28 mouse cellular contexts compared by ENCODE assay signal in genomic region chr15:102723358-102724135, GRCm38 (mm10). TPM values are rescaled to one million over a fixed set of nuclear protein-coding genes. Genes with fewer than 3 reads are reported as not detected.
DNase-seq lines count a peak whose midpoint lies in the region; ATAC-seq and TF ChIP-seq lines count a peak whose summit lies in the region.
"Had no signal": no experiment of that assay in that cellular context is flagged by ENCODE, and none has a peak within 500 bp of the region (broad histone marks: within the 10 kb centered on the region; RNA-seq: fewer than 3 reads in every experiment).

No protein-coding gene starts in this region.

- H3K36me3 ChIP-seq in heart, postnatal 0 days (replicated peaks; ENCODE audit: control insufficient read depth, insufficient read depth, low read length), result peaks cover 11% of the 10 kb centered on the region
- peaks cover 8% of the 10 kb centered on the region for H3K36me3 ChIP-seq in heart, embryonic 12.5 days
- H3K36me3 ChIP-seq: intestine, embryonic 15.5 days; lung, embryonic 15.5 days; midbrain, embryonic 15.5 days had no signal

- no peak overlapping the region for H3K9ac ChIP-seq in heart, postnatal 0 days (replicated peaks; ENCODE audit: low read depth, low read length)
- H3K9ac ChIP-seq in heart, embryonic 12.5 days, result no peak overlapping the region
- H3K9ac ChIP-seq: embryonic facial prominence, embryonic 12.5 days; forebrain, embryonic 12.5 days; forebrain, postnatal 0 days; hindbrain, embryonic 12.5 days; intestine, embryonic 15.5 days; limb, embryonic 13.5 days; lung, embryonic 15.5 days; midbrain, embryonic 15.5 days had no signal

- peak overlapping the region; percentile 97 for H3K27ac ChIP-seq in heart, postnatal 0 days (ENCODE audit: low read depth)
- H3K27ac ChIP-seq in heart, embryonic 12.5 days (ENCODE audit: poor library complexity, severe bottlenecking), result no peak overlapping the region
- H3K27ac ChIP-seq: forebrain, embryonic 12.5 days; hindbrain, embryonic 12.5 days; hindbrain, postnatal 0 days; intestine, embryonic 15.5 days; left cerebral cortex, adult 2 months; midbrain, embryonic 15.5 days had no signal

- H3K4me1 ChIP-seq in heart, postnatal 0 days (ENCODE audit: control insufficient read depth, insufficient read depth), result peaks cover 16% of the 10 kb centered on the region
- peaks cover 19% of the 10 kb centered on the region for H3K4me1 ChIP-seq in heart, embryonic 12.5 days (replicated peaks)

- CTCF ChIA-PET in Patski (lab: Charles Lee), result interaction anchor here (1.4 to 5.0 kb wide), 6 partner anchors 13 to 26 kb away, joined by 3 to 29 read pairs (median 6); no protein-coding TSS in a partner anchor

- DNase-seq in adrenal gland, adult 2 months, result peak; percentile 59
- no peak for DNase-seq in adrenal gland, postnatal 36 days
- DNase-seq in heart, postnatal 0 days (ENCODE audit: low spot score), result no peak
- no peak for DNase-seq in Patski (ENCODE audit: low read depth, low spot score)
- DNase-seq in gastrocnemius, postnatal 36 days, result no peak
- DNase-seq in cerebellum, postnatal 14 days, result no peak
- DNase-seq: adrenal gland, postnatal 14 days; cerebellum, adult 18-20 months; cerebellum, postnatal 36 days; forebrain, postnatal 0 days; kidney, adult 2 months; right cerebral cortex, adult 18-20 months; spleen, adult 18-20 months; thymus, postnatal 14 days had no signal

- no peak for ATAC-seq in heart, postnatal 0 days (ENCODE audit: insufficient read depth, low read depth)
- no peak for ATAC-seq in heart, embryonic 12.5 days (ENCODE audit: insufficient number of reproducible peaks, low FRiP score)
- ATAC-seq in Patski, result peak; percentile 44
- ATAC-seq: forebrain, postnatal 0 days; hindbrain, postnatal 0 days had no signal

- no peaks in the 10 kb centered on the region for H3K27me3 ChIP-seq in heart, postnatal 0 days (ENCODE audit: control insufficient read depth, insufficient read depth, low read length)
- H3K27me3 ChIP-seq in heart, embryonic 12.5 days (replicated peaks), result no peaks in the 10 kb centered on the region; the same call in 1 of the 2 replicates
- H3K27me3 ChIP-seq in Patski, result no peaks in the 10 kb centered on the region
- H3K27me3 ChIP-seq: embryonic facial prominence, embryonic 12.5 days; forebrain, embryonic 12.5 days; hindbrain, embryonic 12.5 days; intestine, embryonic 15.5 days; limb, embryonic 13.5 days; lung, embryonic 15.5 days; midbrain, embryonic 15.5 days had no signal

- POLR2A ChIA-PET in Patski (lab: Charles Lee), result interaction anchor here (0.6 to 0.7 kb wide), 3 partner anchors 11 to 169 kb away, joined by 4 to 6 read pairs (median 6); no protein-coding TSS in a partner anchor

- no peak overlapping the region for H3K4me3 ChIP-seq in heart, postnatal 0 days (ENCODE audit: low read depth, low read length)
- no peak overlapping the region for H3K4me3 ChIP-seq in heart, embryonic 12.5 days
- H3K4me3 ChIP-seq: erythroblast, embryonic 14.5 days; forebrain, embryonic 12.5 days; hindbrain, embryonic 12.5 days; intestine, embryonic 15.5 days; layer of hippocampus, adult 2 months; left cerebral cortex, adult 2 months; lung, embryonic 15.5 days; midbrain, embryonic 15.5 days had no signal

- intact Hi-C loops in gastrocnemius, postnatal 36 days (cut with DNase I), result no loop called here

- 77% methylated on average over 10 of the region's 10 CpGs for WGBS in heart, postnatal 0 days
- WGBS in heart, embryonic 12.5 days, result 87% methylated on average over 10 of the region's 10 CpGs

- H3K4me2 ChIP-seq in heart, postnatal 0 days (ENCODE audit: low read depth, low read length), result no peak overlapping the region
- H3K4me2 ChIP-seq in heart, embryonic 12.5 days, result no peak overlapping the region

- TF ChIP-seq EP300 in heart, postnatal 0 days (IDR thresholded peaks at IDR 0.05; ENCODE audit: low read depth), result no peak

- in situ Hi-C loops in Patski (cut with MboI; ENCODE audit: low pct_unique_long_range_greater_than_20kb), result no loop called here

- no peak for TF ChIP-seq CTCF in heart, postnatal 0 days (IDR thresholded peaks at IDR 0.05; ENCODE audit: low read depth)
- no peak for TF ChIP-seq CTCF in Patski (IDR thresholded peaks at IDR 0.05)

- no peaks in the 10 kb centered on the region for H3K9me3 ChIP-seq in heart, postnatal 0 days (replicated peaks; ENCODE audit: control insufficient read depth, low read length)
- H3K9me3 ChIP-seq in heart, embryonic 12.5 days (replicated peaks), result no peaks in the 10 kb centered on the region
- H3K9me3 ChIP-seq: embryonic facial prominence, embryonic 12.5 days; forebrain, embryonic 12.5 days; G1E; hindbrain, embryonic 12.5 days; intestine, embryonic 15.5 days; limb, embryonic 13.5 days; lung, embryonic 15.5 days; midbrain, embryonic 10.5 days; midbrain, embryonic 15.5 days had no signal

RNA-seq across cellular contexts. Expression of gene Calcoco1, which starts 1.6 kb away (rescaled TPM):
- 100 to 1,000 TPM in 1 of 2 experiments, 10 to 100 TPM in 1; 93.4 to 136 TPM for total RNA-seq in adrenal gland, adult 2 months (2021)
- polyA plus RNA-seq in adrenal gland, adult 2 months (2012; rRNA removed), result 75.4 and 89.3 TPM in 2 replicates
- 100 to 1,000 TPM in 1 of 2 experiments, 10 to 100 TPM in 1; 92.7 to 110 TPM for total RNA-seq in adrenal gland, postnatal 36 days (2021)
- total RNA-seq in heart, postnatal 0 days (2014; rRNA removed; ENCODE audit: low replicate concordance), result 85.9 and 89.5 TPM in 2 replicates
- 80.7 and 82.9 TPM in 2 replicates for polyA plus RNA-seq in heart, postnatal 0 days (2015; fragmentation: Nextera tagmentation; extraction: Ambion mirVana)
- polyA plus RNA-seq in heart, embryonic 12.5 days (2016; fragmentation: Nextera tagmentation; extraction: Ambion mirVana), result 55.1 and 55.3 TPM in 2 replicates
- 154 TPM for polyA plus RNA-seq in Patski (2021)
- total RNA-seq in gastrocnemius, postnatal 36 days (2021), result 10 to 100 TPM; 57.9 to 72.7 TPM

RNA-seq across cellular contexts. Expression of gene Atp5g2, which starts 51.4 kb away (rescaled TPM):
- total RNA-seq in adrenal gland, adult 2 months (2021), result 10 to 100 TPM; 19.5 to 24.2 TPM
- 415 and 492 TPM in 2 replicates for polyA plus RNA-seq in adrenal gland, adult 2 months (2012; rRNA removed)
- 10 to 100 TPM; 16.8 to 20.8 TPM for total RNA-seq in adrenal gland, postnatal 36 days (2021)
- 377 and 462 TPM in 2 replicates for total RNA-seq in heart, postnatal 0 days (2014; rRNA removed; ENCODE audit: low replicate concordance)
- 108 and 125 TPM in 2 replicates for polyA plus RNA-seq in heart, postnatal 0 days (2015; fragmentation: Nextera tagmentation; extraction: Ambion mirVana)
- 73.0 and 88.2 TPM in 2 replicates for polyA plus RNA-seq in heart, embryonic 12.5 days (2016; fragmentation: Nextera tagmentation; extraction: Ambion mirVana)
- polyA plus RNA-seq in Patski (2021), result 24.7 TPM
- total RNA-seq in gastrocnemius, postnatal 36 days (2021), result 10 to 100 TPM; 12.7 to 29.6 TPM

Comparison
In these comparisons a context has a peak if more than half of its experiments do, and no peak if none do; other contexts are left out.
1. RNA of gene Atp5g2, which starts 51.4 kb away (total RNA-seq): 377 to 462 TPM in heart, postnatal 0 days; 12.7 to 29.6 TPM in gastrocnemius, postnatal 36 days, 19.5 to 24.2 TPM in adrenal gland, adult 2 months and 16.8 to 20.8 TPM in adrenal gland, postnatal 36 days; every median in the first group is over 10 times any median in the second.